Mouse (Mus musculus): ENCODE data around the gene Rcan1.

Gene Rcan1

GRCm38 (mm10) chr16:92397745-92398573 lies 72.7 kb downstream of the Rcan1 start:
- DNase-seq, result no peak

GRCm38 (mm10) chr16:92393732-92394131 lies 76.9 kb downstream of the Rcan1 start:
- no peak for DNase-seq

DNA sequence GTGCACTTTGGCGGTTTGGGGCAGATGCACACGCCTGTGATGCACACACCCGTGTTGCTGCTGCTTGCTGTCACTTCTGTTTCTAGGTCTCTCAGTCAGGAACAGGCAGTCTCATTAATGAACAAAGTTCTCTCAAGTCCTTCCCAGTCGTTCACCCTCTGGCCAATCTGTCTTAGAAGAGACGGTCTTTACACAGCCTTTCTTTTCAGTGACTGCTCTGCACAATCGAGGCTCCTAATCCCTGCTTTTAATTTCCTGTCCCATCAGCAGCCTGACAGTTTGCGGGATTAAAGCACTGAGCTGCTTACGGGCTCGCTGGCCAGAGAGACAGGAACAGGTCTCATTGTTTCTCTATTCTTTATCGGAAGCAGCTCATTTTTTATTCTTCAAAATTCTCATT lies 83.0 kb downstream of the Rcan1 start:
- no peak for DNase-seq

- peak; percentile 49 for DNase-seq
Measured at GRCm38 (mm10) chr16:92385062-92385461, 85.6 kb downstream of the Rcan1 start.

GRCm38 (mm10) chr16:92383412-92383811 lies 87.3 kb downstream of the Rcan1 start:
- no peak for DNase-seq

DNA sequence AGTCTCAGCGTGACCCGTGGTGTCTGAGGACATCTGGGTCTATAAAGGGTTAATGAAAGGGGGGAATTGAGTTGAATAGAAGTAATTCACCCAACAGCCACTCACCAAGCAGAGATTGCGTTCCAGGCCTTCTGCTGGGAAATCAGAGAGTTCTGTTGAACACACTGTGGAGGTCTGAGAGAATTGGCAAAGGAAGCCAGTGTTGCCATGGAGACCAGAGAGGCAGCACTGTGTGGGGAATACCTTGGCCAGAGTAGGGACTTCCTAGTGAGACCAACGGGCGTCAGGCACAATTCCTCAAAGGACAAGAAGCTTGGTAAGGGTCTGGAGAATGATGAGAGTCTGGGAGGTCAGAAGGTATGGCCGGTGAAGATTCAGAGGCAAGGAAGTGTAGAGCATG lies 88.2 kb downstream of the Rcan1 start:
- DNase-seq, result no peak

DNA sequence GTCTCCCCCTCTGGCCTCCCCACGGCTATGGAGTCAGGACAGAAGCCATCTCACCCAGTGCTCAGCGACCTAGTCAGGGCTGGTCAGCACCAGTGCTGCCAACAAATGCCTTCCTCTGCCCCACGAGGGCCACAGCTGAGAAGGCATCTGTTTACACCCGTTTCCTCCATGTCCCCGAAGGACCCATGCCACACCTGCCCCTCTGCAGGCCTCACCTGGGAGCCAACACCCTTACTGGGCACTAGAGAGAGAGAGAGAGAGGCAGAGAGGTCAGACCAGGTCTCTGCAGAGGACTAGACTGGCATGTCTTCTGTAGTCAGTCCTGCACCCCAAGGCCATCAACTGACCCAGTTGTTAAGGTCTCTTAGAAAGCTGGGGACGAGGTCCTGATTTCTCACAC lies 89.6 kb downstream of the Rcan1 start:
- no peak for DNase-seq

DNA sequence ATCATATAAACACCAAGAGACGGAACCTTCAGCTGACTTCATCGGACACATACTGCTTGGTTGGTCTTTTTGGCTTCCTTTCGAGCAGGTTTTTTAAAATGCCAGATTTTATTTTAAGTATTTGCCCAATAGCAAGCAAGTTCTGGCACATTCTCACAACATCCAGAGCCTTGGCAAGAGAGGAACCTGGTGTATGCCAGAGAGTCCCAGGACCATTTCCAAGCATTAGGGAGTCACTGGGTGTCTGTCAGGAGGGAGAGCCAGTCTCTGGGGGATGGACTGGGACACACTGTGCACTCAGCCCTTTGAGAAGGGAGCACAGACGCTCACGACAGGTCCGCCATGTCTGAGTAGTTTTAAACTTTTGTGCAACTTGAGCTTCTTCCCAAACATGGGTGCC lies 93.7 kb downstream of the Rcan1 start:
- DNase-seq, result no peak

DNA sequence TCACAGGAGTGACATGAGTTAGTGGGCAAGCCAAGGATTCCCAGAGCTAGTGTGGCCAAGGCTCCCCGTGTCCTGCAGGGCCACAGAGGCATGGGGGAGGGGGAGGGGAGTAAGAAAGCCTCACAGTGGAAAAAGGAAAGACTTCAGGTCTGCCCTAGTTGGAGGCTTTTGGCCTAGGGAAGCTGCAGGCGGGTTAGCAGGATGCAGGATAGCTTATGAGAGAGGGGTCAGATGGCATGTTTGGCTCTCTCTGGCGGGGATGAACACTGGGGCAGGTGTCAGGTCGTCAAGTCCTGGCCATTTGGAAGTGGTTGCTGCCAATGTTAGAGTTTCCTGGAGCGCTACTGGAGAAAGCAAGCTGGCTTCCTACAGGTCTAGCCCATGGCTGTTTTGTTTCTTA lies 99.0 kb downstream of the Rcan1 start:
- DNase-seq, result no peak

GRCm38 (mm10) chr16:92369260-92369659 lies 101.4 kb downstream of the Rcan1 start:
- DNase-seq, result no peak

DNA sequence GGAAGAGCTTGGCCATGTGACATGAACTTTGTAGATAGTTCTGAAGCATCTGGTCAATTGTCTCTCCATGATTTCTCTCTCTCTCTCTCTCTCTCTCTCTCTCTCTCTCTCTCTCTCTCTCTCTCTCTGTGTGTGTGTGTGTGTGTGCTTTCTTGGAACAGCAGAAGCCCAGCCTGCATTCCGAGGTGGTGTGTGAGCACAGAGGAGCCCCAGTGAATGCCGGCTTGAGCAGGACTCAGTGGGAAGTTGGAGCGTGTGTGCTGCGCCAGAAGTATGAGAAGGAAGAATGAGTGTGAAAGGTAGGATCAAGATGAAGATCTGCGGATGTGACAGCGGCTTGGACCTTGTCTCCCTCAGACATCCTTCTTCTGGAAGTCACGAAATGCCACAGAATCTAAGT lies 105.2 kb downstream of the Rcan1 start:
- DNase-seq, result no peak

DNA sequence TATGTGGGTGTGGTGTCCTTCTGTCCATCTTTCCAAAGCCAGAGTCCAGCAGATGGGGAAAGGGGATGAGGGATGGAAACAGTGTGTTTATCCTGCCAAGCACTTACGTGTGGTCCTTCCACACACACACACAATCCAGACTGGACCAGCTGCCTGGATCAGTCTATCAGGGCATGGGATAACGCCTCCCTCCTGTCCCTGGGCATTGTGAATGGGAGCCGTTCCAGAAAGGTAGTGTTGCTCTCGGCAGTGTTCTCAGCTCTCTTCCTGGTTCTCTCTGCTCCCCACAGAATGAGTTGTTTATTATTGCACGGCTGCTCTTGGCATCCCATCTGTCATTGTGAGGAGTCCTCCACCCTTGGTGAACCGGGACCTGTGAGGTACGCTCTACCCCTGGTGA lies 110.0 kb downstream of the Rcan1 start:
- no peak for DNase-seq

DNA sequence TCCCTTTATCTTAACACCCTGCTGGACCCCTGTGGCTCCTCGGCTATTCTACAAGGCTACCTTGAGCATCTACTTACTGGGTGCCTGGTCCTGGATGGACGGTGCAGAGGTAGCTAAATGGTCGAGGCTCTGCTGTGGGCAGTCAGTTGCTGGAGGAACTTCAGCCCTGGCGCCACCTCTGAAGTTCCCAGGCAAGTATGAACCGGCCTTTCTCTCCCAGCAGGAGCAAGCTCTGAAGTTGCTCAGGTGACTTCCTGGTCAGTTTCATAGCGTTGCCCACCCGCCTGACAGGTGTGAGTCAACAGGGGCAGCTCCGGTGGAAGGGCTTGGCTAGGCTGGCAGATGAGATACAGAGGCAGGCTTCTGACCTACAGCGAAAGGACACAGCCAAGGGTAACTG lies 111.4 kb downstream of the Rcan1 start, which contains the start of gene Kcne1:
Gene Kcne1, minus strand, starts transcription at position 240 of the 400 bp plus-strand sequence.
- no peak for DNase-seq

- DNase-seq, result no peak
Measured at GRCm38 (mm10) chr16:92358734-92359133, 111.9 kb downstream of the Rcan1 start.

DNA sequence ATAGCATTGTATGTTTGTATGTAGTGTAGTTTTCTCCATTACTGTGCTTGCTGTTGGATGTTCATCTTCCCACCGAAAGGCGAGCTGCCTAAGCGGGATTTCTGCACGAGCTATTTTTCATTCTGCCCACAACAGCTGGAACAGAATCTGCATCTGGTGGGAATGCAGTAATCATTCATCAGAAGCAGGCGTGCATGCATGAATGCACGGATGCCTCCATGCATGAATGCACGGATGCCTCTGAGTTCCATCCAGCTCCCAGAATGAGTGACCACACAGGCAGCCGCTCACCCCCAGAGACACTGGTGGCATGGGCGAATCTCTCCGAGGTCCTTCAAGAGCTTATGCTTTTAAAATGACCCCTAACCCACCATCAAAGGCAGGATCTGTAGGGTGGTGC lies 113.1 kb downstream of the Rcan1 start:
- DNase-seq, result no peak

DNA sequence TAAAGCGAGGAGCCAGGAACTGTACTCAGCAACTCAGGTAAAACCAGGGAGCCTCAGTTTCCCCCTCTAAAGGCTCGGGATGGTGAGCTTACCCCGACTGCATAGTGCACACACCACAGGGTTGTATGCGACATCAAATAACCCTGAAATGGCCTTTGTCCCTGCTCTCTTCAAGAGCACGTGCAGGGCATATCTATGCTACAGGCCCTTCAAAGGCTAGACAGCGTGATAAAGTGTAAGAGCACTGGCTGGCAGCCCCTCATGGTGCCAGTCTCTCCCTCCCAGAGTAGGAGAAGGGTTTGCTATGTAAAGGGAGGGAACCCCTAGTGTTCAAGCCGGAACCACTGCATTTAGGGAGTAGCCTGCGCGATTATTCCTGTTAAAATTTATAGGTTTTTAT lies 113.6 kb downstream of the Rcan1 start:
- no peak for DNase-seq

DNA sequence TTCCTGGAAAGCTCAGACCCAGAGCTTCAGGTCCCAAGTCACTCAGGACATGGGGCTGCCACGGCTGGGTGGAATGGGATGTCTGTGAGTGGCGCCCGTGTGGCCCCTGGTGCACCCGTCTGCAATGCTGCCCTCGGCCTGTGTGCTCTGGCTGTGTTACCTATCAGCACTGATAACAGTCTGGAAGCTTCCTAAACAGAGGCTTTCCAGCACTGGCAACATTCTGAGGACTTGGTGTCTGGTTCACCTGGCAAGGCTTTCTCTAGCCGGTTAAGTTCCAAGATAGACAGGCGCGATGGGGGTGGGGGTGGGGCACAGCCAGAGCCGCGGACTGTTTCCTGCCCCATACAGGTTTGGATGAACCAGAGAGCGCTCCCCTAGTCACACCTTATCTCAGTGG lies 114.7 kb downstream of the Rcan1 start:
- DNase-seq, result no peak

- no peak for DNase-seq
Measured at GRCm38 (mm10) chr16:92355366-92355765, 115.3 kb downstream of the Rcan1 start.

DNA sequence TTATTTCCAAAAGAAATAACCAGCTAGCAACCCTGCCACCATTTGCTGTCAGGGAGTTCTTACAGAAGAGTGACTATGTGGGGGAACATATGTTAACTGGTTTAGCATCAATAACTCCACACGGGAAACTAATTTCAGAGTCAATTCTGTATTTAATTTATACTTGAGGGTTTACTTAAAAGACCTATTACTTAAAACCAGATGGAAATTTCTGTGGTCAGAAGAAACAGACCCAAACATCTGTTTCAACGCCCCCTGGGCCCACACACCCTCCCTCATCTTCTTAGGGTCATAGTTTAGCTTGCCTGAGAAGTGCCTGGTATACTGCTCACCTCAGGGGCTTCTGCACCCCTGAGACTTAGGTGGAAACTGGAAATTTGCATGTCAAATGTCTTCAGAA lies 116.8 kb downstream of the Rcan1 start:
- no peak for DNase-seq

- DNase-seq, result no peak
Measured at GRCm38 (mm10) chr16:92353295-92353694, 117.4 kb downstream of the Rcan1 start.

GRCm38 (mm10) chr16:92348941-92349340 lies 121.7 kb downstream of the Rcan1 start:
- DNase-seq, result no peak

- DNase-seq, result no peak
Measured at GRCm38 (mm10) chr16:92346297-92346916, 124.3 kb downstream of the Rcan1 start.

- DNase-seq, result no peak
Measured at GRCm38 (mm10) chr16:92345177-92345576, 125.5 kb downstream of the Rcan1 start.

Data from thymus, postnatal 14 days (tissue).